Mouse (Mus musculus) frontal cortex, adult 2 months (tissue): ENCODE data around the gene Vmn1r178. TPM values are rescaled to one million over a fixed set of nuclear protein-coding genes. Genes with fewer than 3 reads are reported as not detected.
"Not testable (repeated sequence)": the region's sequence is repeated elsewhere in the genome, so short reads cannot be mapped to it uniquely, and the experiment has no call there.

ENCODE experiments used
- DNase-seq, 2 experiments: peaks; one replicate each; pipeline ENCODE4 v3.0.0; 2022; ENCODE audit warnings: low spot score in 1 of 2; ENCODE audit errors: extremely low spot score in 1 of 2
- polyA plus RNA-seq: library from polyadenylated mRNA; depleted of rRNA; stranded (reverse); fragments of >200 nt; gene quantifications from 2 replicates; pipeline ENCODE4 v1.2.3, GENCODE M21; 2012; rRNA removed

Vmn1r178 gene
- polyA plus RNA-seq, result not detected in 2 replicates

DNA sequence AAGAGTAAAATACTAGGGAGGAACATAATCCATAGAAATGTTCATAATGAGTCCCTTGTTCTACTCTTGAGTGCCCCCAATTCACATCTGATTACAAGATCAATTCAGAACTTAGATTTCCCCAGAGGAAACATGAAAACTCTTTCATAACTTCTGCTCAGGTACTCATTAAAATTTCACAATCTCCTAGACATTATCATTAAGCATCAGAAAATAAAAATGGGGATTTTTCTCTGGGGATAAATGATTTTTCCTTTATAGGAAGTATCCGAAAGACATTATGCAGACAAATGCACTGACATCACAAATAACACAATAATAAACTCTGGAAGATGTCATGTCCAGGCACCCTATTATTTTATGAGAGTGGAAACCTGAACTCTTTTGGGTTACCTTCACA, at the start of gene Vmn1r178:
Vmn1r178 (plus strand) TSS at position 301 of the 400 bp plus-strand sequence.
- DNase-seq, result no peak

GRCm38 (mm10) chr7:23866349-23866748, 25.5 kb upstream of the Vmn1r178 start, which contains the start of gene Vmn1r177:
TSS of gene Vmn1r177 (minus strand) at chr7:23866449.
- DNase-seq, result not testable (repeated sequence)

GRCm38 (mm10) chr7:23876918-23877317, 14.9 kb upstream of the Vmn1r178 start:
- not testable (repeated sequence) for DNase-seq

GRCm38 (mm10) chr7:23926678-23927077, 34.9 kb downstream of the Vmn1r178 start, which contains the start of gene Vmn1r179:
TSS of gene Vmn1r179 (plus strand) at chr7:23926978.
- DNase-seq, result no peak

Other genes with a start within 250 kb of the Vmn1r178 start
- not detected in 2 replicates for gene Vmn1r172, start 233.7 kb upstream of the Vmn1r178 start, polyA plus RNA-seq
- gene Vmn1r173, start 191.3 kb upstream of the Vmn1r178 start, polyA plus RNA-seq, result not detected in 2 replicates
- not detected in 2 replicates for gene Vmn1r174, start 139.7 kb upstream of the Vmn1r178 start, polyA plus RNA-seq
- gene Vmn1r175, start 81.4 kb upstream of the Vmn1r178 start, polyA plus RNA-seq, result not detected in 2 replicates
- not detected in 2 replicates for gene Vmn1r176, start 54.6 kb upstream of the Vmn1r178 start, polyA plus RNA-seq
- gene Vmn1r177, start 25.6 kb upstream of the Vmn1r178 start, polyA plus RNA-seq, result not detected in 2 replicates
- not detected in 2 replicates for gene Vmn1r179, start 35.0 kb downstream of the Vmn1r178 start, polyA plus RNA-seq
- not detected in 2 replicates for gene Vmn1r180, start 58.6 kb downstream of the Vmn1r178 start, polyA plus RNA-seq
- gene Vmn1r181, start 82.6 kb downstream of the Vmn1r178 start, polyA plus RNA-seq, result not detected in 2 replicates
- gene V1rd19, start 109.7 kb downstream of the Vmn1r178 start, polyA plus RNA-seq, result not detected in 2 replicates
- not detected in 2 replicates for gene Vmn1r183, start 161.2 kb downstream of the Vmn1r178 start, polyA plus RNA-seq
- gene Zfp180, start 189.9 kb downstream of the Vmn1r178 start, polyA plus RNA-seq, result 33.3 and 35.1 TPM in 2 replicates
- gene Zfp112, start 220.3 kb downstream of the Vmn1r178 start, polyA plus RNA-seq, result 8.2 and 9.4 TPM in 2 replicates
- 17.5 and 18.6 TPM in 2 replicates for gene Zfp235, start 242.2 kb downstream of the Vmn1r178 start, polyA plus RNA-seq